Mouse (Mus musculus) E14TG2a.4 (cell line): ENCODE data around the gene Susd3.

ENCODE experiments used
- CTCF ChIP-seq: conservative IDR thresholded peaks from 2 replicates; pipeline ENCODE4 v1.5.1; 2014; ENCODE audit warnings: low read length
- NANOG ChIP-seq: IDR thresholded peaks from 2 replicates; pipeline ENCODE4 v1.6.1; 2014; ENCODE audit warnings: borderline replicate concordance, low read length, mixed read lengths

DNA sequence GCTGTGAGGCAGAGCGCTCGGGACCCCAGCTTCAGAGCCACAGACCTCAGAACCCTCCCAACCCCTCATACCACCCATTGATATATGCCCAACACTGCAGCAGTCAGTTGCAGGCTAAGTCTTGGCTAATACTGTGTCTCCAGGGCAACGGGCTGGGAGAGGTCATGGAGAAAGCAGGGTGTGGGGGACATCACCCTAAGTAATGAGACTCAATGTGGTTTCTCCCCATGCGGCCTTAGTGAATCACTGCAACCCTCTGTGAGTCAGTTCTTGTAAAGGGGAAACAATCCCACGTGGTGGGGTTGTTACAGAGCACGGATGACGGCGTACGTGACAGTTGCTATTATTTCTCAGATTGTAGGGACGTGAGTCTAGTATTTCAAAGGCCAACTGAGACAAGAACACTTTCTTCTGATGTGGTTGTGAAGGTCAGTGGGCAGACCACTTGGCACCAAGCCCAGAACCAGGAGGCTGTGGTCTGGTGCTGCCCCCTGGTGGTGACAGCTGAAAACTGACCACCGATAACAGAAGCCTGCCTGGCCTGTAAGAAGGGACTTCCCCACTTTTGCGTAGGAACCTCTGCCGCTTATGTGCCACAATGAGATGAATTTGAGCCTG is 43.0 kb downstream of the Susd3 start:
- TF ChIP-seq CTCF, result peak; percentile 71
- no peak for TF ChIP-seq NANOG
